Mouse (Mus musculus) liver, postnatal 0 days (tissue): ENCODE measurements at regions not wholly inside any gene's neighbourhood (a gene's known extent, or its start where the extent isn't known, plus 50 kb on each side); places are given as distances from the start of the nearest gene placed in this dataset.

Source experiments
- CTCF ChIP-seq: sonication (generic); IDR thresholded peaks from 2 replicates; pipeline ENCODE4 v1.5.1; 2016; ENCODE audit warnings: antibody characterized with exemption, low read depth
- EP300 ChIP-seq: IDR thresholded peaks from 2 replicates; pipeline ENCODE4 v1.6.1; 2016; ENCODE audit warnings: antibody characterized with exemption, low read depth, mild to moderate bottlenecking

DNA sequence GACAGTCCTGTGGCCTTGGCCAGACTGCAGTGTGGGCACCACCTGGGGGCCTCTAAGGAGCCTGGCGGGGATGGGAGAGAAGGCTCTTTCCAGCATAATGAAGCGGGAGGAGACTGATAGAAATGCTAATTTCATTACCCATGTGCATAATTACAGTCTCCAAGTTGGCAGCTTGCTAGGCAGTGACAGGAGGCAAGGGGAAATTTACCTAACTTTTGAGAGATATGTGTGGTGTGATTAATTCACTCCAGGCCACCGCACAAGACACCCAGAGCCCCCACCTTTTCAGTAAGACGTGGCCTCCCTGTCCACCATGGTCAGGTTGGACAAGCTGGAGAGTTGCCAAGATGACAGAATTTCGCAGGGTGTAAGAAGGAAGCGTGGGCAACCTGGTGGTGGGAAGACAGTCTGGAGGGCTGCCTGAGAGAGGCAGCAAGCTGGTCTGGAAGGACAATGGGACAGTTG, 55.8 kb upstream of the Gm26897 start:
- TF ChIP-seq EP300 (no peak), CTCF (no peak)
